Mouse (Mus musculus) liver, postnatal 0 days (tissue): ENCODE measurements around the gene Cfl1.

Source experiments
- CTCF ChIP-seq: sonication (generic); IDR thresholded peaks from 2 replicates; pipeline ENCODE4 v1.5.1; 2016; ENCODE audit warnings: antibody characterized with exemption, low read depth
- EP300 ChIP-seq: IDR thresholded peaks from 2 replicates; pipeline ENCODE4 v1.6.1; 2016; ENCODE audit warnings: antibody characterized with exemption, low read depth, mild to moderate bottlenecking

DNA sequence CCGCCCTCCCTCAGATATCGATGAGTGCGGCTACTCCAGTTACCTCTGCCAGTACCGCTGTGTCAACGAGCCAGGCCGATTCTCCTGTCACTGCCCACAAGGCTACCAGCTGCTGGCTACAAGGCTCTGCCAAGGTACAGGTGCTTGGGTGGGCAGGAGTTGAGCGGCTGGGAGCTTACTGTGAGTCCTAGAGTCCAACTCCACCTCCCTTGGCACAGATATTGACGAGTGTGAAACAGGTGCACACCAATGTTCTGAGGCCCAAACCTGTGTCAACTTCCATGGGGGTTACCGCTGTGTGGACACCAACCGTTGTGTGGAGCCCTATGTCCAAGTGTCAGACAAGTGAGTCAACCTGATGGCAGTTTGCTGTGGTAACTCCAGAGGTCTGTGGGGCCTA is 10.2 kb upstream of the Cfl1 start:
- no peak for TF ChIP-seq EP300
- no peak for TF ChIP-seq CTCF
